Mouse (Mus musculus): ENCODE measurements at regions not wholly inside any gene's neighbourhood (a gene's known extent, or its start where the extent isn't known, plus 50 kb on each side); places are given as distances from the start of the nearest gene placed in this dataset.

DNA sequence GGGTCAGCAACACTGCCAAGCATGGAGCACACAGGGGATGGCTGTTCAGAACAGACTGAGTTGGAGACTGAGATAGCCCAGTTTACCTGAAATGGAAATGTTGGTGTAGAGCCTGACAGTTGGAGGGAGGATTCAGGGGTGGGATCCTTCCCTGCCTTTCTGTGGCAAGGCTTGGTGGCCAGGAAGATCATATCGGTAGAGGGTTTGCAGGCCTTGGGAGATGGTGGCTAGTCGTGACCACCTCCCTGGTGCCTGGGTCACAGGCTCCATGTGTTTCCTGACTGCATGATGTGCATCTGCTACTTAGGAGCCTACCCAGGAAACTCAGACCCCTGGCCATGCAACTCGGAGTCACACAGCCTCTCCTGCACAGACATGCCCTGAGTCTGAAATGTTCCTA, 136.3 kb upstream of the Med13l start:
- no peaks in the 10 kb centered on the region for H3K4me1 ChIP-seq (ENCODE audit: control insufficient read depth, insufficient read depth)
- DNase-seq (ENCODE audit: low spot score) (no peak), ATAC-seq (ENCODE audit: insufficient read depth, low read depth) (0 out of 2 replicates have a peak, but pooled peaks have one; percentile 3)
- no peaks in the 10 kb centered on the region for H3K27me3 ChIP-seq (ENCODE audit: control insufficient read depth, insufficient read depth, low read length)
- WGBS: 76% methylated on average over 3 of the region's 3 CpGs
- TF ChIP-seq EP300 (IDR thresholded peaks at IDR 0.05; ENCODE audit: low read depth): no peak
- TF ChIP-seq CTCF (IDR thresholded peaks at IDR 0.05; ENCODE audit: low read depth): no peak
- H3K9me3 ChIP-seq (replicated peaks; ENCODE audit: control insufficient read depth, low read length): no peaks in the 10 kb centered on the region
- no peak overlapping the region for H3K4me3 ChIP-seq (ENCODE audit: low read depth, low read length)
- H3K27ac ChIP-seq (ENCODE audit: low read depth): peak overlapping the region; percentile 74
- no peak overlapping the region for H3K4me2 ChIP-seq (ENCODE audit: low read depth, low read length)
- H3K9ac ChIP-seq (replicated peaks; ENCODE audit: low read depth, low read length): no peak overlapping the region
- no peaks in the 10 kb centered on the region for H3K36me3 ChIP-seq (replicated peaks; ENCODE audit: control insufficient read depth, insufficient read depth, low read length)

DNA sequence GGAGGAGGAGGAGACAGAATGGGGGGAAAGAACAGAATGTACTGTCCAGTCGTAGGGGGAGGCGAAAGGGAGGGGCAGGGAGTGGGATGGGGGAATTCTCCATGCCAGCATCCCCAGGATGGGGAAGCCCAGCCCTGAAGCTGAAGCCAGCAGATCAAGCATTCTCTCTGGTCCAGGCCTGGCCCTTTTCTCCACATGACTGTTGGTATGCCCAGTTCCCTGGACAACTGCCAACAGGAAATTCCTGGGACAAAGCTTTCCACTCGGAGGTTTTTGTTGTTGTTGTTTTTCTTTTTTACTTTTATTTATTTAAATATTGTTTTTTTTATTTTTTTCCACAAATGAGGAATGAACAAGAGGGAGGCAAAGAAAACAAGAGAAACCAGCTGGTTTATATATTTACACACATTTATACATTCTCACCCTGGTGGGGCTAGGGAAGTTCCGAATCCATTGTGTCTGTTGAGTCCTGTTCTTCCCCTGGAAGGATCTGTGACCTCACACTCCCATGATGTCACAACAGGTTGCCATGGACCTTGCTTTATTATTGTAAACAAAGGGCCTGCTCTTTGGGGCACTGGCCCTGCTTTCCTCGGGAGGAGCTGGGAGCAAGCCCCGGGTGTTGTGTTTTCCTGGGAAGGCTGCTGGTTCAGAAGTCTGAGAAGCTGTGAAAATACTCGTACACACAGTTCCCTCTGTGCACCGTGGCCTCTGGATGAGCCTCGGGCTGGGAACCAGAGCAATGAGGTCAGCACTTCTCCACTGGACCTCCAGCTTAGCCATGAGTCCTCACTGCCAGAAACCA, 135.5 kb upstream of the Med13l start:
- WGBS: 20% methylated on average over 9 of the region's 9 CpGs
- peak; percentile 81 for ATAC-seq (ENCODE audit: insufficient read depth, low read depth)
- no peaks in the 10 kb centered on the region for H3K9me3 ChIP-seq (replicated peaks; ENCODE audit: control insufficient read depth, low read length)
- no peak overlapping the region for H3K4me3 ChIP-seq (ENCODE audit: low read depth, low read length)
- no peaks in the 10 kb centered on the region for H3K27me3 ChIP-seq (ENCODE audit: control insufficient read depth, insufficient read depth, low read length)
- H3K36me3 ChIP-seq (replicated peaks; ENCODE audit: control insufficient read depth, insufficient read depth, low read length): no peaks in the 10 kb centered on the region
- H3K4me2 ChIP-seq (ENCODE audit: low read depth, low read length): no peak overlapping the region
- H3K9ac ChIP-seq (replicated peaks; ENCODE audit: low read depth, low read length): no peak overlapping the region
- no peaks in the 10 kb centered on the region for H3K4me1 ChIP-seq (ENCODE audit: control insufficient read depth, insufficient read depth)
- peak; percentile 83 for DNase-seq (ENCODE audit: low spot score)
- TF ChIP-seq CTCF (IDR thresholded peaks at IDR 0.05; ENCODE audit: low read depth) (no peak), EP300 (IDR thresholded peaks at IDR 0.05; ENCODE audit: low read depth) (peak; percentile 79; the same call in 1 of the 2 replicates)
- peak overlapping the region; percentile 74 for H3K27ac ChIP-seq (ENCODE audit: low read depth)

DNA sequence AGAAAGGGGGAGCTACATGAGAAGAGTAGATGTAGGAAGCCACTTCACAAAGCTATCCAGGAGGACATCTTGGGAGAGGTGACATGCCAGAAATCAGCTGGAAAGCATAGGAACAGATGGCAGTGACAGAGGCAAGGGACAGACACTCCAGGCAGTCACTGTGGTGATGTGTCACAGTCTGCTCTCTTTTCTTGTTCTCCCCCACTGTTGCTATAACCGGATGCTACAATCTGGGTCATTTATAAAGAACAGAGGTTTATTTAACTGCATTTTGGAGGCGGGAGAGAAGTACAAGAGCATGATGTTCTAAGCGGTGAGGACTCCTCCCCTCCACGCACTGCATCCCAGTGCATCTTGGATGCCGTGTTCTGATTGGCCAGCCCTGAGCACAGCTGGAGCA, 133.8 kb upstream of the Med13l start:
- Histone ChIP-seq H3K9ac (replicated peaks; ENCODE audit: low read depth, low read length) (no peak overlapping the region), H3K4me2 (ENCODE audit: low read depth, low read length) (no peak overlapping the region), H3K4me3 (ENCODE audit: low read depth, low read length) (no peak overlapping the region), H3K4me1 (ENCODE audit: control insufficient read depth, insufficient read depth) (no peaks in the 10 kb centered on the region), H3K27me3 (ENCODE audit: control insufficient read depth, insufficient read depth, low read length) (no peaks in the 10 kb centered on the region), H3K27ac (ENCODE audit: low read depth) (no peak overlapping the region), H3K9me3 (replicated peaks; ENCODE audit: control insufficient read depth, low read length) (no peaks in the 10 kb centered on the region), H3K36me3 (replicated peaks; ENCODE audit: control insufficient read depth, insufficient read depth, low read length) (no peaks in the 10 kb centered on the region)
- DNase-seq (ENCODE audit: low spot score): no peak
- ATAC-seq (ENCODE audit: insufficient read depth, low read depth): no peak
- WGBS: 66% methylated on average over 5 of the region's 5 CpGs
- TF ChIP-seq EP300 (IDR thresholded peaks at IDR 0.05; ENCODE audit: low read depth) (no peak), CTCF (IDR thresholded peaks at IDR 0.05; ENCODE audit: low read depth) (no peak)

DNA sequence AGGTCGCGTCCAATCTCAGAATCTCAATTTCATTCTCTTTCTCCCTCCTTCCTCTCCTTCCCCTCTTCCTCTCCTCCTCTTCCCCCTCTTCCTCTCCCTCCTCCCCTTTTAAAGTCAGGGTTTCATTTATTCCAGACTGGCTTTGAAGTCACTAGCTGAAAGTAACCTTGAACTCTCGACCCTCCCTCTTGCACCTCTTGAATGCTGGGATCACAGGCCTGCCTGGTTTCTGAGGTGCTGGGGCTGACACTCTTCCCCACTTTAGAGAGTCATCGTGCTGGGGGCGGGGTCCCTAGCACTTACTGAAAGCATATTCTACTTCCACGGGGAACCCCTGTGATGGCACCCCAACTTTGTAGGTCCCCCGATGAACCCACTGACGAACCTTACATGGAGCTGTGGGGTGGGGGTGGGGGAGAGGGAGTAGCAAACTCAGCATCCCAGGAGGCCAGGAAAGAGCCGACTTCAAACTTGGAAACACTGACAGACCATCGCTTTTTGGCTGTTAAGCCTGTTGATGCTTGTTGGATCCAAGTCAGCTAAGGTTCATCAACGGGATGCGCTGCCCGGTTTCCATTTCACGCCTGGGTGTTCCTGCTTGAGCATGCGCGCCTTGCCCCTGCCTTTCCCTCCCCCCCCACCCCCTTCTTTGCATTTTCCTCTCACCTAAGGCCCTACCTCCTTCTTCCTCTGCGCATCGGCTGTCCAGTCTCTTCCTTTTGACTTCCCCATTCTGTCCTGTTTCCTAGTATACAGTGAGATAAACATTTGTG, 132.0 kb upstream of the Med13l start:
- Histone ChIP-seq H3K4me1 (ENCODE audit: control insufficient read depth, insufficient read depth) (no peaks in the 10 kb centered on the region), H3K4me2 (ENCODE audit: low read depth, low read length) (no peak overlapping the region), H3K9ac (replicated peaks; ENCODE audit: low read depth, low read length) (no peak overlapping the region), H3K27me3 (ENCODE audit: control insufficient read depth, insufficient read depth, low read length) (no peaks in the 10 kb centered on the region), H3K36me3 (replicated peaks; ENCODE audit: control insufficient read depth, insufficient read depth, low read length) (no peaks in the 10 kb centered on the region), H3K27ac (ENCODE audit: low read depth) (no peak overlapping the region), H3K9me3 (replicated peaks; ENCODE audit: control insufficient read depth, low read length) (no peaks in the 10 kb centered on the region), H3K4me3 (ENCODE audit: low read depth, low read length) (no peak overlapping the region)
- WGBS: 64% methylated on average over 18 of the region's 18 CpGs
- DNase-seq (ENCODE audit: low spot score) (no peak), ATAC-seq (ENCODE audit: insufficient read depth, low read depth) (no peak)
- TF ChIP-seq CTCF (IDR thresholded peaks at IDR 0.05; ENCODE audit: low read depth) (no peak), EP300 (IDR thresholded peaks at IDR 0.05; ENCODE audit: low read depth) (no peak)

DNA sequence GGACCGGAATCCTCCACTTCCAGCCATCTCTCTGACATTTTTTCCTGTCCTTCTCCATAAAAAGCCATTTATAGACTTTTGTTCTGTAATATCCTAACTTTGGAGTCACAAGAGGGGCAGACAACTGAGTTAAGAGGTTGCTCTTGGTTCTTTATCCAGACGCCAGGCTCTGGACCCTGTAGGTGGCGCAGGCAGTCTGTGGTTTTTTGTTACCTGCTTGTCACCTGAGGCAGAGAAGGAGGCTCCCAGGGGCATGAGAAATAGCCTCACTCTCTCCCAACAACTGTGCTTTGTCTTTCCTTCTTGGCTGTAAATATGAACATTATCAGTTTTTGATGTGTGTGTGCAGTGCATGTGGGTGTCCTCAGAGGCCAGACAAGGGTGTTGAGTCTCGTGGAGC, 126.9 kb upstream of the Med13l start:
- DNase-seq (ENCODE audit: low spot score) (no peak), ATAC-seq (ENCODE audit: insufficient read depth, low read depth) (no peak)
- 51% methylated on average over 4 of the region's 4 CpGs for WGBS
- Histone ChIP-seq H3K27me3 (ENCODE audit: control insufficient read depth, insufficient read depth, low read length) (peaks cover 25% of the 10 kb centered on the region), H3K4me2 (ENCODE audit: low read depth, low read length) (no peak overlapping the region), H3K36me3 (replicated peaks; ENCODE audit: control insufficient read depth, insufficient read depth, low read length) (no peaks in the 10 kb centered on the region), H3K4me3 (ENCODE audit: low read depth, low read length) (no peak overlapping the region), H3K9ac (replicated peaks; ENCODE audit: low read depth, low read length) (no peak overlapping the region), H3K27ac (ENCODE audit: low read depth) (no peak overlapping the region), H3K4me1 (ENCODE audit: control insufficient read depth, insufficient read depth) (peaks cover 4% of the 10 kb centered on the region; the same call in 1 of the 2 replicates), H3K9me3 (replicated peaks; ENCODE audit: control insufficient read depth, low read length) (no peaks in the 10 kb centered on the region)
- TF ChIP-seq CTCF (IDR thresholded peaks at IDR 0.05; ENCODE audit: low read depth) (no peak), EP300 (IDR thresholded peaks at IDR 0.05; ENCODE audit: low read depth) (no peak)
